Mouse (Mus musculus) small intestine, adult 2 months (tissue): ENCODE data around the gene Zcchc24. TPM values are rescaled to one million over a fixed set of nuclear protein-coding genes. Genes with fewer than 3 reads are reported as not detected.

Experiments used
- H3K27ac ChIP-seq: fragments of 200-500 bp; 2 replicates; pipeline ENCODE4 v1.5.1; 2012; ENCODE audit warnings: low read depth, low read length, control low read depth, inconsistent platforms; ENCODE audit not compliant: insufficient read depth
- H3K27me3 ChIP-seq: fragments of 200-500 bp; 2 replicates; pipeline ENCODE4 v1.6.1; 2012; ENCODE audit warnings: mild to moderate bottlenecking, moderate library complexity, low read length, inconsistent platforms; ENCODE audit not compliant: control insufficient read depth, insufficient read depth
- H3K36me3 ChIP-seq: fragments of 200-500 bp; 2 replicates; pipeline ENCODE4 v1.6.1; 2012; ENCODE audit warnings: mild to moderate bottlenecking, low read length, control low read depth, inconsistent platforms; ENCODE audit not compliant: control insufficient read depth, insufficient read depth
- H3K4me1 ChIP-seq: fragments of 200-500 bp; 2 replicates; pipeline ENCODE4 v1.6.1; 2012; ENCODE audit warnings: low read length, inconsistent platforms, mixed read lengths; ENCODE audit not compliant: control insufficient read depth, insufficient read depth, insufficient read length
- H3K4me3 ChIP-seq: fragments of 200-500 bp; 2 replicates; pipeline ENCODE4 v1.5.1; 2012; ENCODE audit warnings: low read depth, mild to moderate bottlenecking, control low read depth, inconsistent platforms, low read length, moderate library complexity
- CTCF ChIP-seq: fragments of 200-500 bp; IDR thresholded peaks from 2 replicates; pipeline ENCODE4 v1.5.1; 2012; ENCODE audit warnings: low read depth, mild to moderate bottlenecking, control low read depth, inconsistent platforms, low read length, moderate library complexity, mixed read lengths; ENCODE audit not compliant: insufficient replicate concordance, insufficient read length; ENCODE audit errors: extremely low read depth
- POLR2A ChIP-seq: fragments of 200-500 bp; IDR thresholded peaks from 2 replicates; pipeline ENCODE4 v1.6.1; 2012; ENCODE audit warnings: low read depth, mild to moderate bottlenecking, control low read depth, inconsistent platforms, low read length, moderate library complexity
- WGBS: fragments of 180-500 bp; shearing (Covaris S2); methylation state at CpG from one replicate; pipeline ENCODE4 v1.1.7; 2018; 5-methylcytosine and 5-hydroxymethylcytosine counted together
- polyA plus RNA-seq: library from polyadenylated mRNA; depleted of rRNA; stranded (reverse); fragments of >200 nt; gene quantifications from 2 replicates; pipeline ENCODE4 v1.2.3, GENCODE M21; 2012

The Zcchc24 gene
- polyA plus RNA-seq, 1 experiment = 10.1 TPM

DNA sequence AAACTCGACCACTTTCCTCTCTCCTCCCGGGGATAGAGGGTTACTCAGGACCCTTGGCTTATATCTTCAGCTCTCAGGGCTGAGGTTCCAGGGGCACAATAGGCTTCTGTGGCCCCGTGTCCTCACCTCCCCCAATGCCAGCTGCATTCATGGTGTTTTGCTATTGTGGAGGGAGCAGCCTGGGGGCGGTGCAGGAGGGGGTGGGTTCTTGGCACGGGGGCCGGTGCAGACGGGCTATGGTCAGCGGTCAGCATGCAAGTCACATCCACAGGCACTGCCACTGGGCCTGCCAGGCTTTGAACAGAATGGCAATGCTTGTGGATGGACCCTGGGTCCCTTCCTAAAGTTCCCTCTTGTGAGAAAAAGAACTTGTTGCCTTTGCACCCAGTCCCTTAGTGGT is 2.9 kb downstream of the Zcchc24 start:
- H3K4me3 ChIP-seq = no peak overlapping the region
- peaks cover 6% of the 10 kb centered on the region; the same call in 1 of the 2 replicates for H3K4me1 ChIP-seq
- H3K36me3 ChIP-seq = no peaks in the 10 kb centered on the region
- no peak overlapping the region for H3K27ac ChIP-seq
- TF ChIP-seq POLR2A = no peak
- TF ChIP-seq CTCF = no peak
- WGBS = 55% methylated on average over 8 of the region's 8 CpGs
- H3K27me3 ChIP-seq = peaks cover 10% of the 10 kb centered on the region; the same call in 1 of the 2 replicates

DNA sequence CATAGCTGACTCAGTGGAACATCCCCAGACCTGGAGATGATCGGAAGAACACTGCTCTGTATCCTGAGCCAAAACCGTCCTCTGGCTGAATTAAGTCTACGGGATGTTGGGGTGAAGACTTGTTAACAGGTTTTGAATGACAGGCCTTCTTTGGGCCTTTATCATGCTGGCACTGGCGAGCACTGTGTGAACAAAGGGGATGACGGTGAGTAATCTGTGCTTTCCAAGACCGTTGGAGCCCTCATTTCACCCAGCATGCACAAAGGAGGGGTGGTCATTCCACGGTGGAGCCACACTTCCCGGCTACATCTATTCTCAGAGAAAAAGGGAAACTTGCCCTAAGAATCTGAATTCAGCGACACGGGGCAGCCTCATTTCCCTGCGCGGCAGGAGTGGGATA is 3.7 kb downstream of the Zcchc24 start:
- no peaks in the 10 kb centered on the region for H3K36me3 ChIP-seq
- TF ChIP-seq POLR2A = no peak
- TF ChIP-seq CTCF = no peak
- H3K27me3 ChIP-seq = peaks cover 10% of the 10 kb centered on the region; the same call in 1 of the 2 replicates
- H3K4me1 ChIP-seq = peaks cover 8% of the 10 kb centered on the region
- no peak overlapping the region for H3K4me3 ChIP-seq
- WGBS = 70% methylated on average over 12 of the region's 12 CpGs
- no peak overlapping the region for H3K27ac ChIP-seq

DNA sequence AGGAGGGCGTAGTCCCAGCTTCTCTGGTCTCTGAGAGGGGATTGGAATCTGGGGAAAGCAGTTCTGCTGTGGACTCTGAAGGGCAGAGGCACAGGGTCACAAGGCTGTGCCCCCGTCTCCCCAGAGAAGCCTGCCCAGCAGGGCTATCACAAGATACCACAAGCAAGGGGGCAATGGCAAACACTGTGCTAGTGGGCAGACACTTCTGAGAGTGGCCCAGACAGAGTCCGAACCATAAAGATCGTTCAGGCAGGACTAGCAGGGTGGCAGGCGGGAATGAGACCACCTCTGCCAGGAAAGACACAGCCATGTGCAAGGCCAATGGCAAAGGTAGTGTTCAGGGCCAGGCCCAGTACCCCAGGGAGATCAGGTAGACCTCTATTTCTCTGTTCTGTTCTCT is 7.7 kb downstream of the Zcchc24 start:
- 85% methylated on average over 5 of the region's 5 CpGs for WGBS

DNA sequence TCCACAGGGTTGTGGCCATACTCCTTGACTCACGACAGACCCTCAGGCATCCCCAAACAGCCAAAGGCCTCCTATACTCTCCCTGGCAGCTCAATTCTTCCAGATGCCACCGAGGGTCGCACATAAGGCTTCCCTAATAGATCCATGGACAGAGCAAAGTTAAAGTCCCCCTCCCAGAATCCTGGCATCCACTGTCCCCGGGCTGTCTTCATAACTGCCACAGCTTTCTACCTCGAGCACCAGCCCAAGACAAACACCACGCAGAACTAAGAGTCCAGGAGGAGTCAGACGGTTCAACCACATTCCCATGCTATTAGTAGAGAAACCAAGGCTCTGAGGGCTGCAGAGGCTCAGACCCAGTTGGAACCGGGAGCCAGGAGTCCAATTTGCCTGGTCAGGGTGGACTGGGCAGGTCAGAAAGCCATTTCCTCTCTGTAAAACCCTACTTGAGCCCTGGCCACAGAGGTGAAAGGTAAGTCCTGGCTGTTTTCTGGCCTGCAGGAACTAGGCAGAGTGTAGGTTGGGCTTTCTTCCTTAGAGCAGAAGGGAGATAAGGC is 8.8 kb downstream of the Zcchc24 start:
- Histone ChIP-seq H3K27me3 (no peaks in the 10 kb centered on the region), H3K4me3 (no peak overlapping the region), H3K36me3 (no peaks in the 10 kb centered on the region; the same call in 1 of the 2 replicates), H3K4me1 (peaks cover 7% of the 10 kb centered on the region), H3K27ac (peak overlapping the region; percentile 83)
- no peak for TF ChIP-seq POLR2A
- no peak for TF ChIP-seq CTCF
- 56% methylated on average over 8 of the region's 8 CpGs for WGBS

More for the DNA sequence above, 7.7 kb downstream of the Zcchc24 start:
- TF ChIP-seq POLR2A (no peak), CTCF (no peak)
- Histone ChIP-seq H3K4me3 (no peak overlapping the region), H3K27me3 (no peaks in the 10 kb centered on the region), H3K27ac (no peak overlapping the region), H3K4me1 (peaks cover 6% of the 10 kb centered on the region), H3K36me3 (no peaks in the 10 kb centered on the region; the same call in 1 of the 2 replicates)

DNA sequence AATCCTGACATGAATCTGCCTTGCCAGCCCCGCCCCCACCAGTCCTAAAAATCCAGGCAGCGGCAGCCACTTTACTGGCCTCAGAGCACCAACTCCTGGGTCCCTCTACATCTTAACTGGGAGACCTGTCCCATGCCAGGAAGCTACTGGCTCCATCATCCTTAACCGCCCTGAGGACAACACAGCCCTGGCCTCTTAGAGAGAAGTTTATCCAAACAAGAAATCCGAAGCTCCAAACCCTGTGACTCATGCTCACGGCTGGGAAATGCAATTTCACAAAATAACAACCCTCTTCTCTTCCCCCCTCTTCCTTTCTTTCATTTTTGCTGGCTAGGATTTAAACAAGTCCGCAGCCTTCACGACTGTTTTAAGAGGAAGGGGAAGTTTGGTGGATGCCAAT is 9.3 kb downstream of the Zcchc24 start:
- TF ChIP-seq POLR2A (no peak), CTCF (no peak)
- H3K36me3 ChIP-seq = no peaks in the 10 kb centered on the region; the same call in 1 of the 2 replicates
- peak overlapping the region; percentile 83 for H3K27ac ChIP-seq
- H3K4me3 ChIP-seq = no peak overlapping the region
- H3K4me1 ChIP-seq = peaks cover 10% of the 10 kb centered on the region
- 51% methylated on average over 7 of the region's 7 CpGs for WGBS
- H3K27me3 ChIP-seq = no peaks in the 10 kb centered on the region

DNA sequence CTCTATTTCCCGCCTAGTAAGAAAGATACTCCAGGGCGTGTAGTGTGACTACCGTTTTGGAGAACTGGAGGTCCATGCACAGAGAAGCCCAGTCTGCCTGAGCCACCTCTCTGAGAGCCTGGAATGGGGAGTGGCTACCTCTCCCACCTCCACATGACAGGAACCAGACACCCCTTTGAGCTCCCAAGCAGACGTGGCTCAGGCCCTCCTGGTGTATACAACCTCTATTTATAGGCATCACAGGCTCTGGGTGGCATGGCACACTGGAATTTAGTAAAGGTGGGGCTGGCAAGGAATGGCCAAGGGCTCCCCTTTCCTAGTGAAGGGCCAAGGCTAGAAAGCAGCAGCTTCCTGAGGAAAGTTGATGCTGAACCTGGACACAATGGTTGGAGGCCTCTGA is 10.9 kb downstream of the Zcchc24 start:
- TF ChIP-seq CTCF (no peak), POLR2A (no peak)
- Histone ChIP-seq H3K27ac (no peak overlapping the region), H3K27me3 (no peaks in the 10 kb centered on the region), H3K4me3 (no peak overlapping the region), H3K4me1 (peaks cover 12% of the 10 kb centered on the region), H3K36me3 (no peaks in the 10 kb centered on the region; the same call in 1 of the 2 replicates)
- WGBS = 59% methylated on average over 4 of the region's 4 CpGs

DNA sequence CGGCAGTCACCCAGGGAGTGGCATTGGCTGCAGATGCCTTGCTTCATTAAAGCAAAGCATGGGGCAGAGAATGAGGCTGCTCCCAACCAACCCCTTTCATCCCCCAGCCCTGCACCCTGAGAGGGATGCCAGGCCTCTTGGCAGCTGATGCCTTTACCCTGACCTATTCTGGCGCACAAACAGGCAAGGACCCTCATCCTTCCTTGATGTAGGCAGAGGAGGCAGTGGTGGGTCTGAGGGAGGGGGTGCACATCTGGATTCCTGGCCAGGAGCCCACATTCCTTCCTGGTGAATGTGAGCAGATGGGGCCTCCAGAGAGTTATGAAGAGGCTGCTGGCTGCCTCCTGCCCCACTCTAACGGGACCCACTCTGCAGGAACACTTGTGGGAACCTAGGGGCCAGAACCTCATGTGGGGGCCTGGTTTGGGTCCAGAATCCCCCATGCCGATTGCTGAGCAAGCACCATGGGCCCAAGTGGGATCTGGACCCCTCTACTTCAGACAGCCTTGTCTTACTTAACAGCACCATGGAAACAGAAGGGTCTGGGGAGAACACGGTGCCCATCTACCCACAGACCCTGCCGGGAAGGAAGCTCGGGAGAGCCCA is 12.4 kb downstream of the Zcchc24 start:
- no peak overlapping the region for H3K27ac ChIP-seq

More for the DNA sequence above, 12.4 kb downstream of the Zcchc24 start:
- no peaks in the 10 kb centered on the region; the same call in 1 of the 2 replicates for H3K36me3 ChIP-seq
- WGBS = 72% methylated on average over 7 of the region's 7 CpGs
- H3K4me1 ChIP-seq = peaks cover 12% of the 10 kb centered on the region
- no peaks in the 10 kb centered on the region for H3K27me3 ChIP-seq
- TF ChIP-seq POLR2A (no peak), CTCF (no peak)
- H3K4me3 ChIP-seq = no peak overlapping the region
